Mouse (Mus musculus) hindlimb bud, embryonic 11.5 days (tissue): ENCODE results near the gene Tmem139.

Experiments used
- DNase-seq: peaks from one replicate; pipeline ENCODE4 v3.0.0-alpha.2; 2012; ENCODE audit warnings: low read depth, low spot score; ENCODE audit errors: extremely low spot score

The Tmem139 gene

GRCm38 (mm10) chr6:42276151-42276550 lies 14.4 kb downstream of the Tmem139 start:
- DNase-seq: no peak

DNA sequence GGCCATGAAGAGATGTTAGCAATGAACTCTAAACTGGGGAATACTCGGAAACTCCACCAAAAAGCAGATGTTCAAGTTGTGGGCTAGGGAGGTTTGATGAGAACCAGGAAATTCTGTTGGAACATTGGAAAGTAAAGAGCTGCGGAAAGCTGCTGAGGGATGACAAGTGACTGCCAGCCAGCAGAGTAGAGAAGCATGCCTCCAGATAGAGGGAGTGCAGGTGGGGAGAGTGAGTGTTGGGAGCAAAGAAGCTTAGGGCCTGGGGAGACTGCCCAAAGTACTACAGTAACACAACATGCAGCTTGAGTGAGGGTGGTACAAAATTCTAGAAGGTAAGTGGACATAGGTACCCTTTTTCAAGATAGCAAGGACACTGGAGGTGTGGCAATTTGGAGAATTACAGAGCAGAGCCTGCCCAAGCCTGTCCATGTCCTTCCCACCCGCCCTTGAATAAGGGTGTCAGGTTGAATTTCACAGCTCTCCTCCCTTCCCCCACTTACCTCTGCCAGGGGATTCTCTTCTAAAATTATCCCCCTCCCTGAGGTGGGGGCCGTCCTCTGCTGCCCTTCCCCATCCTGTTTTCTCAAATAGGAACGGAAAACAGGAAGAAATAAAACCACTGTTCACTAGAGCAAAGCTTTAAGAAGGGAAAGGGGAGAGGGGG lies 21.2 kb downstream of the Tmem139 start:
- DNase-seq: no peak

DNA sequence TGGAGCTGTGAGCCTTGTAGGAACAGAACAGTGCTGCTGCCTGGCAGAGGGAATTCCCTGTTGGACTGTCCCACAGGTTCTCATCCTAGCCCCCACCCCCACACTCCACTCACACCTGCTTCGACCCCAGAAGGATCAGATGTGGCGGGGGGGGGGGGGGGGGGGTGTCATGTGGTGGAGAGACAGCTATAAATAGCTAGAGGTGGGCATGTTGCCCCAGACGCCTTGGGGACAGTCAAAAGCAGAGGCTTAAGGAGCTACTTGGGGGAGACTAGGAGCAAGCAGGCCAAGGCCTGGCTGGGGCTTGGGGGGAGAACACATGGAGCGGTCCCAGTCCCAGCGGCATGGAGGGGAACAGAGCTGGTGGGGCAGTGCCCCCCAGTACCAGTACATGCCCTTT lies 24.7 kb downstream of the Tmem139 start, which contains the start of gene Clcn1:
Gene Clcn1 (plus strand): TSS at position 238 of the 400 bp plus-strand sequence.
- DNase-seq: no peak

DNA sequence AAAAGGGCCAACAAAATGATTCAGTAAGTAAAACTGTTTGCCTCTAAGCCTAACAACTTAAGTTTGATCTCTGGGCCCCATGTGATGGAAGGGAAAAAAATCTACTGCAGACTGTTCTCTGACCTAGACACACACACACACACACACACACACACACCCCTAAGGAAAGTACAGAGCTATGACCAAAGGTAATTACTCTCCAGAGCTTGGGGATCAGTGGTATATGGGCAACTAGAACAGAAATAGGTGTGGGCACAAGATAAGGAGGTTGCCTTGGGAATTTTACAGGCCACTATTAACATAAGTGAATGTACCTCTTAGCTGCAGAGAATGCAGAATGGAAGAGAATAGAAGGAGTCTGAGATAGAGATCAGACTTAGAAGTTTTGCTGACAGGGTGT lies 25.8 kb downstream of the Tmem139 start:
- DNase-seq: no peak

GRCm38 (mm10) chr6:42293327-42293726 lies 31.6 kb downstream of the Tmem139 start:
- DNase-seq: no peak

- no peak for DNase-seq
These were observed 33.9 kb downstream of the Tmem139 start for GRCm38 (mm10) chr6:42295549-42296094.

- DNase-seq: no peak
These were observed 37.6 kb downstream of the Tmem139 start for GRCm38 (mm10) chr6:42299362-42299761.

DNA sequence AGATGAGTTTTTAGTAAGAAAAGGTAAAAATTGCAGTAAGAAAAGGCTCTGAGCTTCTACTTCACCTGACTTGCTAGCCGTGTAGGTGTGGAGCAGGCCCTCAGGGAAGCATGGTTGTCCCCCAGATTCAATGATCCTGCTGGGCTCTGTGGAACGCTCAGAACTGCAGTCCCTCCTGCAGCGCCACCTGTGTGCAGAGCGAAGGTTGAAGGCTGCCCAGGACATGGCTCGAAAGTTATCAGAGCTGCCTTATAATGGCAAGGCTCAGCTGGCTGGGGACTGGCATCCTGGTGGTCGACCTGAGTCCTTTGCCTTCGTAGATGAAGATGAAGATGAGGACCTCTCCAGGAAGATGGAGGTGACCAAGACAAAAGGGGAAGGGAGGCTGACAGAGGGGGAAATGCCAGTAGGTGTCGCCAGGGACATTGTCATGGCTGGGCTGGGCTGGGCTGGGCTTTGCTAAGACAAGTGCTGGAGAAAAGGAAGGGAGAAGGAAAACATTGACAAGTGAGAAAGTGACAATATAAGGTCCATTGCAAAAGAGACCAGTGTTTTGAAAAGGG lies 48.1 kb downstream of the Tmem139 start:
- no peak for DNase-seq

- no peak for DNase-seq
These were observed 48.8 kb downstream of the Tmem139 start for GRCm38 (mm10) chr6:42310427-42311053.
